Mouse (Mus musculus) stomach, postnatal 0 days (tissue): ENCODE measurements around the gene Foxn1. TPM values are rescaled to one million over a fixed set of nuclear protein-coding genes. Genes with fewer than 3 reads are reported as not detected.
A peak's percentile ranks its signal among the peaks of the same experiment; 100 is the strongest.

Source experiments
- ATAC-seq: fragments of 200-750 bp; cut with Nextera tagmentation; 2 replicates; pipeline ENCODE4 v1.8.0; 2017; ENCODE audit not compliant: low FRiP score, low TSS enrichment
- DNase-seq: peaks from one replicate; pipeline ENCODE4 v3.0.0-alpha.2; 2016; ENCODE audit warnings: low spot score
- H3K27ac ChIP-seq: fragments of 300-500 bp; sonication (generic); replicated peaks from 2 replicates; pipeline ENCODE4 v1.5.1; 2014; ENCODE audit warnings: mild to moderate bottlenecking, control low read depth
- H3K27me3 ChIP-seq: fragments of 300-500 bp; sonication (generic); 2 replicates; pipeline ENCODE4 v1.6.1; 2014; ENCODE audit warnings: low read length; ENCODE audit not compliant: control insufficient read depth, insufficient read depth
- H3K36me3 ChIP-seq: fragments of 300-500 bp; sonication (generic); 2 replicates; pipeline ENCODE4 v1.6.1; 2014; ENCODE audit warnings: low read length, mixed read lengths; ENCODE audit not compliant: control insufficient read depth, insufficient read depth
- H3K4me1 ChIP-seq: fragments of 300-500 bp; sonication (generic); replicated peaks from 2 replicates; pipeline ENCODE4 v1.6.1; 2014; ENCODE audit warnings: antibody characterized with exemption; ENCODE audit not compliant: control insufficient read depth, insufficient read depth
- H3K4me2 ChIP-seq: fragments of 300-500 bp; sonication (generic); replicated peaks from 2 replicates; pipeline ENCODE4 v1.6.1; 2014; ENCODE audit warnings: low read depth, mild to moderate bottlenecking, control low read depth, moderate library complexity
- H3K4me3 ChIP-seq: fragments of 300-500 bp; sonication (generic); 2 replicates; pipeline ENCODE4 v1.5.1; 2014; ENCODE audit warnings: low read depth, low read length, control low read depth
- H3K9ac ChIP-seq: fragments of 300-500 bp; sonication (generic); 2 replicates; pipeline ENCODE4 v1.6.1; 2014; ENCODE audit warnings: mild to moderate bottlenecking, low read length, control low read depth, mixed read lengths
- H3K9me3 ChIP-seq: fragments of 300-500 bp; sonication (generic); 2 replicates; pipeline ENCODE4 v1.6.1; 2016; ENCODE audit warnings: low read length; ENCODE audit not compliant: control insufficient read depth
- CTCF ChIP-seq: IDR thresholded peaks from 2 replicates; pipeline ENCODE4 v1.5.1; 2016; ENCODE audit warnings: antibody characterized with exemption, low read depth, mild to moderate bottlenecking, moderate library complexity
- EP300 ChIP-seq: optimal IDR thresholded peaks from 2 replicates; pipeline ENCODE3; 2016; ENCODE audit warnings: antibody characterized with exemption
- WGBS: fragments of 180-500 bp; shearing (Covaris S2); extraction: QIAGEN DNeasy Blood & Tissue Kit; methylation state at CpG from one replicate; pipeline ENCODE4 v1.1.7; 2014; 5-methylcytosine and 5-hydroxymethylcytosine counted together
- polyA plus RNA-seq: library from polyadenylated mRNA; unstranded; fragments of >200 nt; fragmentation: Nextera tagmentation; extraction: Ambion mirVana; gene quantifications from 2 replicates; pipeline ENCODE4 v1.2.1, GENCODE M21; 2015

The Foxn1 gene
- polyA plus RNA-seq, 1 experiment from 2014 or later, result 1.9 TPM

DNA sequence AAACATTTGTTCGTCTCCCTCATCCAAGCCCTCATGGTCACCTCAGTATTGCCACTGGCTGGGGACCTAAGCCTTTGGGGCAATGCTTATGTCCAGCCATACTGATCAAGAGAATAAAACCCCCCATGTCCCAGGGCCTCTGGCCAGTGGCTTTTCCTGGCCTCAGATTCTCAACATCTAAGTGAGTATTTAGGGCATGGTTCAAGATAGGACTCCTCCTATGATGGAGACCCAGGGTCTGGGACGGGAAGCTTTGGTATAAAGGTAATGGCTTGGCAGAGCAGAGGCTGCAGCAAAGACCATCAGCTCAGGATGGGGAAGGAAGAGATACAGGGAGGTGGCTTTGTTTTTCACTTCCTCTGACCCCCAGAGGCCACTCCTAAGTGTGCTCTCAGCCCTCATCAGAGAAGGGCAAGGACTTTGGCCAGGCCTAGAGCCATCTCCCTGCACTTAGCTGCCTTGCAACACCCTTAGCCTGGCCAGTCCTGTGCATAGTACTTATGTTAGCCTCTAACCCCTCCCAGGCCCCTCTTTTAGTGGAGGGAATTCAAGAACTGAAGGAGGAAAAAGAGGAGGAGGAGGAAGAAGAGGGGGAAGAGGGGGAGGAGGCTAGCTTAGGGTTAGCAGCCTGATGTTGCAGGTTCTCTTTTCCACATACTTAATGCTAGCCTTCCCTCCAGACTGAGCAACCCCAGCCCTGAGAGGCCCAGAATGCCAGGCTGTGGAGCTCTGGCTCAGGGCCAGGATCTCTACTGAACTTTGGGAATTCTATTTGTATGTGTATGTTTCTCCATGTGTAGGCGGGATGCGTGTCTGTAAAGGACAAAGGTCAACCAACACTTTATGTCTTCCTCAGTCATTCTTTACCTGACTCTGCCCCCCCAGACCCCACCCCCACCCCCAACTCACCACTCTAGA, 36.7 kb downstream of the Foxn1 start:
- TF ChIP-seq EP300 (no peak), CTCF (no peak)
- Histone ChIP-seq H3K27ac (no peak overlapping the region), H3K27me3 (no peaks in the 10 kb centered on the region), H3K36me3 (peaks cover 2% of the 10 kb centered on the region; the same call in 1 of the 2 replicates), H3K4me3 (no peak overlapping the region), H3K9me3 (no peaks in the 10 kb centered on the region), H3K9ac (no peak overlapping the region), H3K4me1 (no peaks in the 10 kb centered on the region), H3K4me2 (no peak overlapping the region)
- no peak for DNase-seq
- 58% methylated on average over 4 of the region's 4 CpGs for WGBS
- no peak for ATAC-seq

GRCm38 (mm10) chr11:78348474-78348873, 37.9 kb downstream of the Foxn1 start:
- H3K4me3 ChIP-seq, result no peak overlapping the region
- no peak overlapping the region for H3K27ac ChIP-seq
- H3K9ac ChIP-seq, result no peak overlapping the region
- ATAC-seq (no peak), DNase-seq (no peak)
- no peaks in the 10 kb centered on the region for H3K9me3 ChIP-seq
- TF ChIP-seq CTCF (no peak), EP300 (no peak)
- no peaks in the 10 kb centered on the region for H3K4me1 ChIP-seq
- no peak overlapping the region for H3K4me2 ChIP-seq
- no peaks in the 10 kb centered on the region for H3K27me3 ChIP-seq
- 55% methylated on average over 7 of the region's 7 CpGs for WGBS
- peaks cover 2% of the 10 kb centered on the region; the same call in 1 of the 2 replicates for H3K36me3 ChIP-seq

- Histone ChIP-seq H3K4me2 (no peak overlapping the region), H3K4me1 (no peaks in the 10 kb centered on the region), H3K36me3 (peaks cover 2% of the 10 kb centered on the region; the same call in 1 of the 2 replicates), H3K4me3 (no peak overlapping the region), H3K9me3 (no peaks in the 10 kb centered on the region), H3K27me3 (no peaks in the 10 kb centered on the region), H3K27ac (peak overlapping the region; percentile 53), H3K9ac (no peak overlapping the region)
- DNase-seq, result no peak
- TF ChIP-seq EP300 (no peak), CTCF (no peak)
- WGBS, result 66% methylated on average over 8 of the region's 9 CpGs
- ATAC-seq, result 0 out of 2 replicates have a peak, but pooled peaks have one; percentile 13
Observed at GRCm38 (mm10) chr11:78347908-78348307, 38.5 kb downstream of the Foxn1 start.

DNA sequence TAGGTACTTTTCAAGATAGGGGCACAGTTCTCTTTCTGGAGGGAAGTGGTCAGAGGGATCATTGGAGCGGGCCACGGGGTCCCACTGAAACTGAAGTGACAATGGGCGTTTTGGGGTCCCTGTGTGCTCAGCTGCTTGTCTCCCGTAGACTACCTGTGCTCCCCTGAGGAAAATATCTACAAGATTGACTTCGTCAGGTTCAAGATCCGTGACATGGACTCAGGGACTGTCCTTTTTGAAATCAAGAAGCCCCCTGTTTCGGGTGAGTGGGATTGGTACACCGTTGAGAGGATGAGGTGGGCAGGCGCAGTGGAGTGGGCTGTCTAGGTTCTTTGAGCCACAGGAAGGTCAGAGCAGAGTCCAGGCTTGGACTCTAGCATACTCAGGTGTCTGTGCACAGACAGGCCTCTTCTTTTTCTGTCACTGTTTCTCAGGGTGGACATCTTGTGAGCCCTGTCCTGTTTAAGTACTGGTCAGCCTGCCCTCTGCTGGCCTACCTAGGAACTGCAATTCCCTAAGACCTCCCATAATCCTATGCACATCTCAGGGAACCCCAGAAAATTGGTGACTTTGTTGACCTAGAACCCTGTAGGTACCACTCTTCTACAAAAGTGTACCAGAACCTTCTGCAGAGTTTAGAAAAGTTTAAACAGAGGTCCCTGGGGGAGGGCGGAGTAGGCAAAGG, 39.1 kb downstream of the Foxn1 start:
- no peaks in the 10 kb centered on the region for H3K27me3 ChIP-seq
- 91% methylated on average over 10 of the region's 10 CpGs for WGBS
- peaks cover 2% of the 10 kb centered on the region; the same call in 1 of the 2 replicates for H3K36me3 ChIP-seq
- no peak overlapping the region for H3K4me2 ChIP-seq
- peak overlapping the region; percentile 53 for H3K27ac ChIP-seq
- DNase-seq (peak; percentile 76), ATAC-seq (peak; percentile 21)
- no peak overlapping the region for H3K4me3 ChIP-seq
- TF ChIP-seq CTCF (peak; percentile 88), EP300 (no peak)
- H3K9me3 ChIP-seq, result no peaks in the 10 kb centered on the region
- no peak overlapping the region for H3K9ac ChIP-seq
- no peaks in the 10 kb centered on the region for H3K4me1 ChIP-seq

DNA sequence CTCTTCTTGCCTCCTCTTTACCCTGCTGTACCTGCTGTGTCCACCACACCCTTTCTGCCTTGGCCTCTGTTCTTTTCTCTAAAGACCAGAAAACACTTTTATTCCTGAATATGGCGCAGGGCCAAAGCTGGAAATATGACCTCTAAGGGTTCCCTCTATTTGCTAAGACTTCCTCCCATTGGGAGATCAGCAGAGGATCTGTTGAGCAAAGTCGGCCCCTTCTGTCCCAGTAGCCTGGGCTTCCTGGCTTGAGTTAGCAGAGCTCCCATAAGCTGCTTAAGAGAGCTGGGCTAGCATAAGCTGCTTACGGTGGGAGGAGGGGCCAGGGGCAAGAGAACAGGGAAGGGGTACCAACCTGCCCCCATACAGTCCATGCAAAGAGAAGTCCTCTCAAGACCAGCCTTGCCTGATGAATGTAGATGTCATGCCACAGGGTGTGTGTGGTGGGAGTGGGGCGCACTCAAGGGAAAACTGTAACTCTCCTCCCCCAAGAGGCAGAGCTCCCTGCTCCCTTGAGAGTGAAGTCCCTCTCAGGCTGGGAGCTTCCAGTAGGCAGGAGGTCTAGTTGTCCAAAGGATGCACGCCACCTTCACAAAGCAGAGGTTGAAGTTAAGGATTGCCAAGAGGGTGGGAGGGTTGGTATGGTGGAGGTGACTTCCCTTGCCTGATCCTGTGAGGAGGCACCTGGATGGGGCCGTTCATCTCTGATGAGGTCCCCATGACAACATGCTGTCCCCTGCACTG, 39.9 kb downstream of the Foxn1 start:
- 72% methylated on average over 6 of the region's 6 CpGs for whole genome bisulfite sequencing
- Histone ChIP-seq H3K27ac (0 out of 2 replicates have a peak overlapping the region, but pooled peaks have one; percentile 69), H3K9me3 (no peaks in the 10 kb centered on the region), H3K4me2 (no peak overlapping the region), H3K9ac (no peak overlapping the region), H3K36me3 (peaks cover 2% of the 10 kb centered on the region; the same call in 1 of the 2 replicates), H3K27me3 (no peaks in the 10 kb centered on the region), H3K4me3 (no peak overlapping the region), H3K4me1 (no peaks in the 10 kb centered on the region)
- TF ChIP-seq CTCF, result no peak
- TF ChIP-seq EP300, result no peak
- DNase-seq (no peak), ATAC-seq (no peak)
